Mouse (Mus musculus) midbrain, postnatal 0 days (tissue): Measurements from ENCODE around the gene Myo1h. TPM values are rescaled to one million over a fixed set of nuclear protein-coding genes. Genes with fewer than 3 reads are reported as not detected.

Experiments used
- ATAC-seq: fragments of 200-750 bp; cut with Nextera tagmentation; 2 replicates; pipeline ENCODE4 v1.8.0; 2017; ENCODE audit warnings: moderate number of reproducible peaks, mild to moderate bottlenecking, moderate TSS enrichment, moderate library complexity; ENCODE audit not compliant: low FRiP score
- DNase-seq: peaks from one replicate; pipeline ENCODE4 v3.0.0-alpha.2; 2015; ENCODE audit warnings: low spot score
- H3K27ac ChIP-seq: fragments of 300-500 bp; sonication (generic); 2 replicates; pipeline ENCODE4 v1.5.1; 2014; ENCODE audit warnings: low read depth, mild to moderate bottlenecking, low read length, mixed read lengths
- H3K27me3 ChIP-seq: fragments of 300-500 bp; sonication (generic); 2 replicates; pipeline ENCODE4 v1.6.1; 2014; ENCODE audit warnings: low read length, control low read depth, mixed read lengths; ENCODE audit not compliant: insufficient read depth
- H3K36me3 ChIP-seq: fragments of 300-500 bp; sonication (generic); 2 replicates; pipeline ENCODE4 v1.6.1; 2014; ENCODE audit warnings: low read length, control low read depth, mixed read lengths; ENCODE audit not compliant: insufficient read depth
- H3K4me1 ChIP-seq: fragments of 300-500 bp; sonication (generic); 2 replicates; pipeline ENCODE4 v1.6.1; 2014; ENCODE audit warnings: mild to moderate bottlenecking, control low read depth, antibody characterized with exemption, low read length, mixed read lengths; ENCODE audit not compliant: insufficient read depth
- H3K4me2 ChIP-seq: fragments of 300-500 bp; sonication (generic); 2 replicates; pipeline ENCODE4 v1.6.1; 2014; ENCODE audit warnings: low read depth, mild to moderate bottlenecking, low read length, mixed read lengths; ENCODE audit not compliant: poor library complexity, severe bottlenecking
- H3K4me3 ChIP-seq: fragments of 300-500 bp; sonication (generic); 2 replicates; pipeline ENCODE4 v1.5.1; 2014; ENCODE audit warnings: low read depth, mild to moderate bottlenecking, low read length, moderate library complexity
- H3K9ac ChIP-seq: fragments of 300-500 bp; sonication (generic); replicated peaks from 2 replicates; pipeline ENCODE4 v1.6.1; 2014; ENCODE audit warnings: mild to moderate bottlenecking, low read length, moderate library complexity, mixed read lengths; ENCODE audit not compliant: poor library complexity, severe bottlenecking
- H3K9me3 ChIP-seq: fragments of 300-500 bp; sonication (generic); 2 replicates; pipeline ENCODE4 v1.6.1; 2016; ENCODE audit warnings: low read length, control low read depth
- CTCF ChIP-seq: IDR thresholded peaks from 2 replicates; pipeline ENCODE4 v1.5.1; 2016; ENCODE audit warnings: antibody characterized with exemption, mild to moderate bottlenecking
- WGBS: fragments of 180-500 bp; shearing (Covaris S2); extraction: QIAGEN DNeasy Blood & Tissue Kit; methylation state at CpG from one replicate; pipeline ENCODE4 v1.1.7; 2014; 5-methylcytosine and 5-hydroxymethylcytosine counted together
- polyA plus RNA-seq: library from polyadenylated mRNA; unstranded; fragments of >200 nt; fragmentation: Nextera tagmentation; extraction: Ambion mirVana; gene quantifications from 2 replicates; pipeline ENCODE4 v1.2.1, GENCODE M21; 2015
- total RNA-seq: library from RNA; depleted of rRNA; stranded (reverse); fragments of >200 nt; gene quantifications from 2 replicates; pipeline ENCODE4 v1.2.3, GENCODE M21; 2014

The Myo1h gene
- total and polyA plus RNA-seq, 2 experiments from 2014 or later = 0.43 to 0.60 TPM

DNA sequence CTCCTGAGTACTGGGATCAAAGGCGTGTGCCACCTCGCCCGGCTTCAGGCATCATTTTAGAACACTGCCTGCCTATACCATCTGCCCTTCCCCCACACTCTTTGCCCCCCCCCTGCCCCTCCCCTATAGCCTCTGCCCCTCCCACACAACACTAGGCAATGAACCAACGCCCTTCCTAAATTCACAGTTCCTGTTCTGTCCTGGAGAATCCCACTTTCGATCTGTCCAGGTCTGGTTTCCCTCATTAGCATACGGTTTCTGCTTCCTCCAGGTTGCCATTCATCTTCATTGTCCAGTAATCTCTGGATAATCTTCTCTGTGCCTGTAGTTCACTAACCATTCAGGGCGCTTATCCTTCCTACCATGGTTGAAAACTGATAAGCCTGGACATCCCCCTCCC lies 54.6 kb downstream of the Myo1h start:
- no peak for TF ChIP-seq CTCF
- H3K27ac ChIP-seq = no peak overlapping the region

DNA sequence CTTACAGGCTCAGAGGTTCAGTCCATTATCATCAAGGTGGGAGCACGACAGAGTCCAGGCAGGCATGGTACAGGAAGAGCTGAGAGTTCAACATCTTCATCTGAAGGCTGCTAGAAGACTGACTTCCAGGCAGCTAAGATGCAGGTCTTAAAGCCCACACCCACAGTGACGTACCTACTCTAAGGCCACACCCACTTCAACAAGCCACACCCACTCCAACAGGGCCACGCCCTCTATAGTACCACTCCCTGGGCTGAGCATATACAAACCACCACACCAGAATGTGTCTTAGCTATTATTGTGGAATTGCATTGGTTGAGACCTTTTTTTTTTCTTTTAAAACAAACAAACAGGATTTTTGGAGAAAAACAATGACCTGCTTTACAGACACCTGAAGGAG lies 56.6 kb downstream of the Myo1h start:
- 65% methylated on average over 3 of the region's 3 CpGs for WGBS
- ATAC-seq = no peak

More for the DNA sequence above, 54.6 kb downstream of the Myo1h start:
- H3K27me3 ChIP-seq = no peaks in the 10 kb centered on the region
- no peaks in the 10 kb centered on the region for H3K4me1 ChIP-seq
- no peak overlapping the region for H3K4me2 ChIP-seq
- 87% methylated on average over 7 of the region's 7 CpGs for WGBS
- no peak overlapping the region for H3K9ac ChIP-seq
- ATAC-seq = no peak
- no peak for DNase-seq
- no peaks in the 10 kb centered on the region for H3K36me3 ChIP-seq
- H3K9me3 ChIP-seq = no peaks in the 10 kb centered on the region
- no peak overlapping the region for H3K4me3 ChIP-seq

DNA sequence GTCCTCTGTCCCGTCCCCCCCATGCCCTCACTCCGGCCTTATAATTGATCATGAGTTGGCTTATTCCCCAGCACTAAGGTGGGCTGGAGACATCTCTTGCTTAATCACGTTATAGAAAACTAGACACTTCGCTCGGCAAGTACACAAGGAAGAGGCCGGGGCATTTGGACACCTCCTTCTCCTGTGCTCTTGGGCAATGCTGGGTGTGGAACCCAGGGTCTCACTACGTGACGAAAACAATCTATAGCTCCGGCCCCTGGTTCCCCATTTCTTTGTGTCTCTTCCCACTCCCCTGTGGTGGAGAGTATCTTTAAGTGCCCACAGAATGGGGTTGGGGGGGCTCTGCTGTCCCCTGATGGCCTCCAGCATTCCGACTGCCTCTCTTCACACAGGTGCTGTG lies 58.0 kb downstream of the Myo1h start:
- no peak for TF ChIP-seq CTCF
- WGBS = 80% methylated on average over 10 of the region's 10 CpGs
- no peak overlapping the region for H3K9ac ChIP-seq
- DNase-seq (no peak), ATAC-seq (no peak)
- no peaks in the 10 kb centered on the region for H3K36me3 ChIP-seq
- no peak overlapping the region for H3K4me3 ChIP-seq
- H3K27me3 ChIP-seq = no peaks in the 10 kb centered on the region
- no peak overlapping the region for H3K4me2 ChIP-seq
- H3K27ac ChIP-seq = no peak overlapping the region
- no peaks in the 10 kb centered on the region for H3K9me3 ChIP-seq
- no peaks in the 10 kb centered on the region for H3K4me1 ChIP-seq

More for the DNA sequence above, 56.6 kb downstream of the Myo1h start:
- no peaks in the 10 kb centered on the region for H3K9me3 ChIP-seq
- no peak overlapping the region for H3K4me2 ChIP-seq
- no peak for DNase-seq
- no peaks in the 10 kb centered on the region for H3K27me3 ChIP-seq
- H3K4me3 ChIP-seq = no peak overlapping the region
- no peak overlapping the region for H3K27ac ChIP-seq
- no peak overlapping the region for H3K9ac ChIP-seq
- H3K36me3 ChIP-seq = no peaks in the 10 kb centered on the region
- H3K4me1 ChIP-seq = no peaks in the 10 kb centered on the region
- no peak for TF ChIP-seq CTCF

DNA sequence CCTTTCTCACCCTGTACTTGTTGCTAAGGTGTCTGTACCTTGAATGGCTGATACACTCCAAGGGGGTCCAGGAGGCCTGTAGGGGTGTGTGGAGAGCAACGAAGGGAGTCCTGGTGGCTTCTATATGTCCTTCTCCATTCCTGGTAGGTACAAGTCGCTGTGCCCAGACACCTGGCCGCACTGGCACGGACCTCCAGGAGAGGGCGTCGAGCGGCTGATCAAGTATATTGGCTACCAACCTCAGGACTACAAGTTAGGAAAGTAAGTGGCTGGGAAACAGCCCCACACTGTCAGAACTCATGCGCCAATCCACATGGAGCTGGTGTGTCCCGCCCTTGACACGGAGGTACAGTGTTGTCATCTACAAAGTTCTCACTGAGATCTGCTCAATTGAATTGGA lies 62.5 kb downstream of the Myo1h start:
- no peak overlapping the region for H3K9ac ChIP-seq
- ATAC-seq (no peak), DNase-seq (no peak)
- no peak for TF ChIP-seq CTCF
- no peak overlapping the region for H3K27ac ChIP-seq
- H3K27me3 ChIP-seq = no peaks in the 10 kb centered on the region
- H3K9me3 ChIP-seq = no peaks in the 10 kb centered on the region
- H3K36me3 ChIP-seq = no peaks in the 10 kb centered on the region
- no peaks in the 10 kb centered on the region for H3K4me1 ChIP-seq
- no peak overlapping the region for H3K4me2 ChIP-seq
- H3K4me3 ChIP-seq = no peak overlapping the region
- 61% methylated on average over 10 of the region's 10 CpGs for WGBS

DNA sequence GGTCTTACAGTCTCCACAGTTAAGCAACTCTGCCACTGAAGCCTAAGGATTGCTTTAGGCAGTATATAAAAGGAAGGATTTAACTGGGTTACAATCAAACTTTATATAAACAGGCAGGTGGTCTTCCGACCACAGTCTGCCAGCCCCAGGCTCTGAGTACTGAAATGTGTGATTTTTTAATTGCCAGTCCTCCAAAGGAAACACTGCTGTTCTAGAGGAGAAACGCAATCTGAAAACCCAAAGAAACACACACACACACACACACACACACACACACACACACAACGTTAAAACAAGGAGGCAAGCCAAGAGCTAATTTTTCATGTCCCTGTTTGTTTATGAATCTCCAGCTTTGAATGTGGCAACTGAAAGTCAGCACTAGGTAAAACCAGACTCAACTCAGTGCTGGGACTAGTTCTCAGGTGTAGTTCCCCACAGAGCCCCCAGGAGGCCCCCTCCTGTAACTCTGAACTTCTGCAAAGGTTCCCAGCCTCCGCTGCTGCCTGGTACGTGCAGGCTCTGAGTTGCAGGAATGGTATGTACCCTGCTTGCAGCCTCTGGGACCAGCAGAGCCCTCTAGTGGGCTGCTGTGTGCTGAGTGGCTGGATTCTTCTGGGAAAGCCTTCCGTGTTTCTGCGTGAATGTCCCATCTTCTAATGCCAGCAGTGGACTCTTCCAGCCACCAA lies 67.4 kb downstream of the Myo1h start:
- ATAC-seq (peak; percentile 54; the same call in 1 of the 2 replicates), DNase-seq (peak; percentile 79)
- Histone ChIP-seq H3K27me3 (no peaks in the 10 kb centered on the region), H3K9me3 (no peaks in the 10 kb centered on the region), H3K9ac (no peak overlapping the region), H3K36me3 (peaks cover 9% of the 10 kb centered on the region), H3K4me2 (no peak overlapping the region), H3K27ac (no peak overlapping the region), H3K4me1 (no peaks in the 10 kb centered on the region), H3K4me3 (no peak overlapping the region)
- WGBS = 25% methylated on average over 7 of the region's 7 CpGs
- peak; percentile 77 for TF ChIP-seq CTCF

DNA sequence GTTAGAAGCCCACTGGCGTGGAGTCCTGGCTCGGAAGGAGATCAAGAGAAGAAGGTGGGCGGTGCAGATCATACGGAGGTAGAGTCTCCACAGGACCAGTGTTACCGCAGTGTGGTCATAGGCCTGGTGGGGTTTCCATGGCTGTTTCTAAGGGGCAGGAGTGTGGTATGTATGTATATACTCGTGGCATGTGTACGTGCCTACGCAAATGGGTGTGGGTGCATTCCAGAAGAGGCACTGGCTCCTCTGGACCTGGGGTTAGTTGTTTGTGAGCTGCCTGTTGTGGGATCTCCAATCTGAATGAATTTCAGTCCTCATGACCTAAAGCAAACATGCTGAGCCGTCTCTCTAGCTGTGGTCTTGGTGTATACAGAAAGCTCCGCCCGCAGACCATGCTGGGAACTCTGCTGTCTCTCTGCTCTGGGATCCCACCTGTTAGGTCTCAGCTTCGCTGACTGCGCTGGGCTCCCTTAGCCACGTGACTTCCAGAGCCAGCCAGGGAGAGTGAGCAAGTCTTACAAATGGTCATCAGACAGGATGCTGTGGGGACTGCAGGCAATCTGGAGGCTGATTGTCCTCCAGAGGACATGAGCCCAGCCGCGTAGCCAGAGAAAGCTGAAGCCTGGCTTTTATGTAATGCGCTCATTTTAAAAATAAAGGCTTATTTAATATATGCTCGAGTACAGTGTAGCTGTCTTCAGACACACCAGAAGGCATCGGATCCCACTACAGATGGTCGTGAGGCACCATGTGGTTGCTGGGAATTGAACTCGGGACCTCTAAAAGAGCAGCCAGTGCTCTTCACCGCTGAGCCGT lies 68.2 kb downstream of the Myo1h start:
- no peak overlapping the region for H3K27ac ChIP-seq
- H3K4me2 ChIP-seq = no peak overlapping the region

More for the DNA sequence above, 68.2 kb downstream of the Myo1h start:
- H3K36me3 ChIP-seq = peaks cover 16% of the 10 kb centered on the region
- H3K4me3 ChIP-seq = no peak overlapping the region
- no peaks in the 10 kb centered on the region for H3K27me3 ChIP-seq
- no peak overlapping the region for H3K9ac ChIP-seq
- WGBS = 50% methylated on average over 23 of the region's 23 CpGs
- TF ChIP-seq CTCF = no peak
- ATAC-seq = no peak
- peak; percentile 42 for DNase-seq
- no peaks in the 10 kb centered on the region for H3K9me3 ChIP-seq
- no peaks in the 10 kb centered on the region for H3K4me1 ChIP-seq
